9 mouse cellular contexts compared by ENCODE assay signal in genomic region chr10:81363436-81364346, GRCm38 (mm10). TPM values are rescaled to one million over a fixed set of nuclear protein-coding genes. Genes with fewer than 3 reads are reported as not detected.
DNase-seq lines count a peak whose midpoint lies in the region; ATAC-seq and TF ChIP-seq lines count a peak whose summit lies in the region.
"Had no signal": no experiment of that assay in that cellular context is flagged by ENCODE, and none has a peak within 500 bp of the region (broad histone marks: within the 10 kb centered on the region; RNA-seq: fewer than 3 reads in every experiment).

No protein-coding gene starts in this region.

- ATAC-seq in neural tube, embryonic 13.5 days (ENCODE audit: low read depth) = no peak
- ATAC-seq in CD4-positive, CD25-positive, alpha-beta regulatory T cell, adult 4 months = no peak

- H3K4me1 ChIP-seq in kidney, adult 2 months (ENCODE audit: control insufficient read depth, insufficient read depth, low read length) = peaks cover 7% of the 10 kb centered on the region
- peaks cover 93% of the 10 kb centered on the region for H3K4me1 ChIP-seq in heart, embryonic 10.5 days
- peaks cover 70% of the 10 kb centered on the region for H3K4me1 ChIP-seq in neural tube, embryonic 13.5 days (replicated peaks)

- H3K4me2 ChIP-seq in neural tube, embryonic 13.5 days = peak overlapping the region; percentile 50

- no peaks in the 10 kb centered on the region for H3K9me3 ChIP-seq in heart, embryonic 10.5 days
- H3K9me3 ChIP-seq in neural tube, embryonic 13.5 days = no peaks in the 10 kb centered on the region
- H3K9me3 ChIP-seq: megakaryocyte, embryonic 14.5 days had no signal

- peak overlapping the region; percentile 14; the same call in 1 of the 2 replicates for H3K4me3 ChIP-seq in kidney, adult 2 months (ENCODE audit: insufficient read depth, low read depth, low read length)
- H3K4me3 ChIP-seq in heart, embryonic 10.5 days = peak overlapping the region; percentile 64
- H3K4me3 ChIP-seq in neural tube, embryonic 13.5 days = peak overlapping the region; percentile 23

- DNase-seq in kidney, adult 2 months = peak; percentile 67
- no peak for DNase-seq in kidney, adult 9 months
- DNase-seq in heart, embryonic 10.5 days (ENCODE audit: low spot score) = peak; percentile 94
- peak; percentile 45 to 77 for DNase-seq in kidney, postnatal 25 days
- no peak for DNase-seq in right cerebral cortex, adult 2 months (ENCODE audit: low spot score in 2 of 2)
- no peak for DNase-seq in gastrocnemius, postnatal 36 days

- no peaks in the 10 kb centered on the region for H3K27me3 ChIP-seq in kidney, adult 2 months (replicated peaks; ENCODE audit: control insufficient read depth, insufficient read depth, low read length)
- H3K27me3 ChIP-seq in heart, embryonic 10.5 days (ENCODE audit: insufficient read depth, poor library complexity, severe bottlenecking) = peaks cover 35% of the 10 kb centered on the region
- H3K27me3 ChIP-seq in neural tube, embryonic 13.5 days = peaks cover 35% of the 10 kb centered on the region
- H3K27me3 ChIP-seq: megakaryocyte, embryonic 14.5 days had no signal

- no peak for TF ChIP-seq POLR2A in kidney, adult 2 months (IDR thresholded peaks at IDR 0.05; ENCODE audit: low read depth, low read length)

- H3K36me3 ChIP-seq in kidney, adult 2 months (ENCODE audit: control insufficient read depth, insufficient read depth, low read length) = no peaks in the 10 kb centered on the region
- peaks cover 40% of the 10 kb centered on the region for H3K36me3 ChIP-seq in heart, embryonic 10.5 days
- peaks cover 40% of the 10 kb centered on the region for H3K36me3 ChIP-seq in neural tube, embryonic 13.5 days

- intact Hi-C loops in gastrocnemius, postnatal 36 days (cut with DNase I) = no loop called here

- H3K27ac ChIP-seq in kidney, adult 2 months (ENCODE audit: insufficient read depth, low read depth, low read length) = no peak overlapping the region
- H3K27ac ChIP-seq in heart, embryonic 10.5 days = peak overlapping the region; percentile 90
- no peak overlapping the region for H3K27ac ChIP-seq in neural tube, embryonic 13.5 days (replicated peaks)

- H3K9ac ChIP-seq in neural tube, embryonic 13.5 days = peak overlapping the region; percentile 59

- TF ChIP-seq CTCF in kidney, adult 2 months (conservative IDR thresholded peaks at IDR 0.05; ENCODE audit: insufficient read depth, insufficient read length, low read depth, low read length) = no peak

- 26% methylated on average over 54 of the region's 54 CpGs for WGBS in kidney, adult 2 months
- 5% methylated on average over 54 of the region's 54 CpGs for WGBS in heart, embryonic 10.5 days
- 11% methylated on average over 51 of the region's 54 CpGs for WGBS in neural tube, embryonic 13.5 days

RNA-seq across cellular contexts. Expression of gene 4930404N11Rik, which starts 1.9 kb away (rescaled TPM):
- 0.16 and 0.61 TPM in 2 replicates for polyA plus RNA-seq in kidney, adult 2 months (2012; rRNA removed)
- 1.1 and 1.4 TPM in 2 replicates for polyA plus RNA-seq in heart, embryonic 10.5 days (2016; fragmentation: Nextera tagmentation; extraction: Ambion mirVana)
- 0.68 and 0.87 TPM in 2 replicates for polyA plus RNA-seq in neural tube, embryonic 13.5 days (2015; fragmentation: Nextera tagmentation; extraction: Ambion mirVana)
- total RNA-seq in gastrocnemius, postnatal 36 days (2021) = under 1 TPM; 0.37 to 0.41 TPM
- 1 to 10 TPM in 1 of 2 experiments, under 1 TPM in 1; 0.34 to 2.0 TPM for polyA plus RNA-seq in CD4-positive, CD25-positive, alpha-beta regulatory T cell, adult 4 months (2017; shearing (Covaris generic))

RNA-seq across cellular contexts. Expression of gene Mfsd12, which starts 6.4 kb away (rescaled TPM):
- polyA plus RNA-seq in kidney, adult 2 months (2012; rRNA removed) = 23.4 and 28.1 TPM in 2 replicates
- polyA plus RNA-seq in heart, embryonic 10.5 days (2016; fragmentation: Nextera tagmentation; extraction: Ambion mirVana) = 10.3 and 12.8 TPM in 2 replicates
- 16.5 and 17.8 TPM in 2 replicates for polyA plus RNA-seq in neural tube, embryonic 13.5 days (2015; fragmentation: Nextera tagmentation; extraction: Ambion mirVana)
- 1 to 10 TPM; 2.2 to 2.6 TPM for total RNA-seq in gastrocnemius, postnatal 36 days (2021)
- 1 to 10 TPM; 1.3 to 1.5 TPM for polyA plus RNA-seq in CD4-positive, CD25-positive, alpha-beta regulatory T cell, adult 4 months (2017; shearing (Covaris generic))

RNA-seq across cellular contexts. Expression of gene Hmg20b, which starts 13.4 kb away (rescaled TPM):
- 66.4 and 82.1 TPM in 2 replicates for polyA plus RNA-seq in kidney, adult 2 months (2012; rRNA removed)
- polyA plus RNA-seq in heart, embryonic 10.5 days (2016; fragmentation: Nextera tagmentation; extraction: Ambion mirVana) = 100 and 109 TPM in 2 replicates
- 46.5 and 51.5 TPM in 2 replicates for polyA plus RNA-seq in neural tube, embryonic 13.5 days (2015; fragmentation: Nextera tagmentation; extraction: Ambion mirVana)
- total RNA-seq in gastrocnemius, postnatal 36 days (2021) = 10 to 100 TPM; 19.7 to 20.9 TPM
- 10 to 100 TPM; 14.4 to 17.3 TPM for polyA plus RNA-seq in CD4-positive, CD25-positive, alpha-beta regulatory T cell, adult 4 months (2017; shearing (Covaris generic))

RNA-seq across cellular contexts. Expression of gene Fzr1, which starts 14.6 kb away (rescaled TPM):
- 41.1 and 49.8 TPM in 2 replicates for polyA plus RNA-seq in kidney, adult 2 months (2012; rRNA removed)
- polyA plus RNA-seq in heart, embryonic 10.5 days (2016; fragmentation: Nextera tagmentation; extraction: Ambion mirVana) = 105 and 117 TPM in 2 replicates
- polyA plus RNA-seq in neural tube, embryonic 13.5 days (2015; fragmentation: Nextera tagmentation; extraction: Ambion mirVana) = 105 and 112 TPM in 2 replicates
- total RNA-seq in gastrocnemius, postnatal 36 days (2021) = 10 to 100 TPM; 14.2 to 15.9 TPM
- polyA plus RNA-seq in CD4-positive, CD25-positive, alpha-beta regulatory T cell, adult 4 months (2017; shearing (Covaris generic)) = 10 to 100 TPM; 12.3 to 16.4 TPM

RNA-seq across cellular contexts. Expression of gene Dohh, which starts 20.5 kb away (rescaled TPM):
- 60.6 and 79.8 TPM in 2 replicates for polyA plus RNA-seq in kidney, adult 2 months (2012; rRNA removed)
- polyA plus RNA-seq in heart, embryonic 10.5 days (2016; fragmentation: Nextera tagmentation; extraction: Ambion mirVana) = 100 and 105 TPM in 2 replicates
- polyA plus RNA-seq in neural tube, embryonic 13.5 days (2015; fragmentation: Nextera tagmentation; extraction: Ambion mirVana) = 72.2 and 75.2 TPM in 2 replicates
- total RNA-seq in gastrocnemius, postnatal 36 days (2021) = 10 to 100 TPM; 36.5 to 42.5 TPM
- polyA plus RNA-seq in CD4-positive, CD25-positive, alpha-beta regulatory T cell, adult 4 months (2017; shearing (Covaris generic)) = 10 to 100 TPM in 1 of 2 experiments, 1 to 10 TPM in 1; 9.4 to 13.9 TPM

Comparison
In these comparisons a context has a peak if more than half of its experiments do, and no peak if none do; other contexts are left out.
1. DNase-seq: peak in kidney, adult 2 months (single experiment), heart, embryonic 10.5 days (single experiment) and kidney, postnatal 25 days (2 of 2); none in kidney, adult 9 months (single experiment), right cerebral cortex, adult 2 months (0 of 2) and gastrocnemius, postnatal 36 days (0 of 2).
2. H3K4me3 ChIP-seq: peak in every context shown above with its lines; median percentile 64 in heart, embryonic 10.5 days; 23 in neural tube, embryonic 13.5 days; 14 in kidney, adult 2 months.